ENCODE assay signal across 12 mouse cellular contexts in the genomic region with DNA sequence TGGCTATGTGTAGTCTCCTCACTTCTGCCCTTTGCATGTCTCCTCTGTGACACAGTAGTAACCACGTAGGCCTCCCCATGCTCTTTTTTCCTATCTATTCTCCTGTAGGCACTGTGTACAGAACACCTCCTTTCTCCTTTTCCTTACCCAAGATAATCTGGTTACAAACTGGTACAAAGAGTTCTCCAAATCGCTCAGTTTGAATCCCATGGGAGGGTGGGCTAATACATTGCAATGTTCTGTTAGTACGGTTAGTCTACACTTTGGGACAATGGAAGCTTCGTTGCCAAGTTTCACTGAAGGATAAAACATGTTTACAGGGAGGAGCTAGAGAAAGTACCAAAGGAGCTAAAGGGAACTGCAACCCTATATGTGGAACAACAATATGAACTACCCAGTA.
"Had no signal": no experiment of that assay in that cellular context is flagged by ENCODE, and none has a peak within 500 bp of the region (broad histone marks: within the 10 kb centered on the region; RNA-seq: fewer than 3 reads in every experiment).

No protein-coding gene starts in this region.

- DNase-seq: lung, adult 18-20 months; lung, embryonic 14.5 days; lung, postnatal 10 days; lung, postnatal 4 days; retina, postnatal 1 day; right cerebral cortex, adult 18-20 months; right cerebral cortex, postnatal 25 days; right cerebral cortex, postnatal 4 days; spleen, adult 18-20 months; thymus, adult 18-20 months; thymus, postnatal 14 days; thymus, postnatal 36 days had no signal
